In the genomic region with DNA sequence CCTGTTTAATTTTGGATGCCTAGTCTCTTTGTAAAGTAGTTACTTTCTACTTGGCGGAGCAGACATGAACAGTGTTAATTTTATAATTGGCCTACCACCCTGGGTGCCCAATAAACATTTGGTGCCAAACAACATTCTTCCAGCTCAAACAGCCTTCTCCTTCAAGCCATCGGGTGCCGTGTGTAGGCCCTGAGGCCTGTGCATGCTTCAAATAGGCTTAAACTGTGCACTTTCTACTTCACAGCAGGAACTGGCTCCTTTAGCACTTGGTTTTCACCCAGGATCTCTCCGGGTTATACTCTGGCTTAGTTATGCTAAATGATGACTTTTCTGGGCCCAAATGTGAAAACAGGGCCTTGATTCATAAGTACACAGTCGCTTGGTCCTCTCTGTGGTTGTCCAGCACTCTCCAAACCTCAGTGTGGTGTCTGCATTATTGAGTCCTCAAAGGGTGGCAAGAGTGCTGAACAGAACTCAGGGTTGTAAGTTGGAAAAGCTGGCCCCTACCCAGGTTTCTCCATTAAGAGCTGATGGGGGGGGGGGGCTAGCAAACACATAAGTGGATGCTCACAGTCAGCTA, we compare ENCODE assay signal across 12 mouse cellular contexts.
"Had no signal": no experiment of that assay in that cellular context is flagged by ENCODE, and none has a peak within 500 bp of the region (broad histone marks: within the 10 kb centered on the region; RNA-seq: fewer than 3 reads in every experiment).

No protein-coding gene starts in this region.

- H3K36me3 ChIP-seq: limb, embryonic 13.5 days; neural tube, embryonic 13.5 days had no signal

- H3K4me2 ChIP-seq: limb, embryonic 13.5 days; neural tube, embryonic 13.5 days had no signal

- H3K27ac ChIP-seq: kidney, postnatal 0 days; limb, embryonic 13.5 days; liver, embryonic 14.5 days; neural tube, embryonic 13.5 days had no signal

- H3K4me1 ChIP-seq: limb, embryonic 13.5 days; neural tube, embryonic 13.5 days had no signal

- DNase-seq: kidney, postnatal 36 days; lung, adult 18-20 months; midbrain, embryonic 14.5 days; retina, postnatal 1 day; right cerebral cortex, postnatal 4 days; spleen, adult 18-20 months; thymus, adult 18-20 months; thymus, postnatal 14 days had no signal

- H3K9me3 ChIP-seq: limb, embryonic 13.5 days; neural tube, embryonic 13.5 days had no signal

- H3K9ac ChIP-seq: limb, embryonic 13.5 days; liver, embryonic 14.5 days; neural tube, embryonic 13.5 days had no signal

- H3K27me3 ChIP-seq: limb, embryonic 13.5 days; neural tube, embryonic 13.5 days had no signal

- H3K4me3 ChIP-seq: limb, embryonic 13.5 days; neural tube, embryonic 13.5 days had no signal
